Mouse (Mus musculus): ENCODE measurements around the gene Mdm2.
"Not testable (repeated sequence)": the region's sequence is repeated elsewhere in the genome, so short reads cannot be mapped to it uniquely, and the experiment has no call there.

DNA sequence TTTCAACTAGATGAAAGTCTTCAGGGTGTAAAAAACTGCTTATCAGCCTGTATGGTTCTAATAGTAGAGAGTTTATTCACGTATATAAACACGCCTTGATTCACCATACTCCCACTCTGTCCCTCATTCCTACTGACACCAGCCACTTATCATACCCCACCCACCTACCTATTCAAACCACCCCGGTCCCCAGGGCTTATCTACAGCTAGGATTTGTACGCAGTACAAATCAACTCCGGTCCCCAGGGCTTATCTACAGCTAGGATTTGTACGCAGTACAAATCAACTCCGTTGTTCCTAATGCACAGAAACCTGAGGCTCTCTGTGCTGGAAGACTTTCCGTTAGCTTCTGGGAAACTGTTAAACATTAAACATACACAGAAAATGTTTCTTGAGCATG lies 23.1 kb upstream of the Mdm2 start:
- TF ChIP-seq HCFC1 (IDR thresholded peaks at IDR 0.05; ENCODE audit: low read depth, low read length); POLR2A (IDR thresholded peaks at IDR 0.05; ENCODE audit: control insufficient read depth in 1 of 2, insufficient read depth in 1 of 2, low read depth in 1 of 2, low read length in 2 of 2, poor library complexity in 1 of 2); CTCF (IDR thresholded peaks at IDR 0.05 in 2 of 3, conservative IDR thresholded peaks at IDR 0.05 in 1 of 3; ENCODE audit: control insufficient read depth in 1 of 3, insufficient read depth in 1 of 3, low read depth in 2 of 3, low read length in 3 of 3, poor library complexity in 1 of 3, severe bottlenecking in 1 of 3): not testable (repeated sequence)
